Mouse (Mus musculus) left cerebral cortex, adult 8-10 months (tissue): ENCODE measurements around the gene Foxj3. TPM values are rescaled to one million over a fixed set of nuclear protein-coding genes. Genes with fewer than 3 reads are reported as not detected.

Experiments
- total RNA-seq, 4 experiments: library from RNA; stranded (reverse); gene quantifications; 2 replicates each; pipeline ENCODE4 v1.2.4; 2022

Gene Foxj3
- total RNA-seq, 4 experiments from 2014 or later: 65.1 to 100 (median 78.9) TPM

Other genes starting within 250 kb of the Foxj3 start
- 100 to 1,000 TPM; 177 to 201 (median 189) TPM for gene Ybx1, start 242.4 kb upstream of the Foxj3 start, total RNA-seq
- 10 to 100 TPM; 15.9 to 18.6 (median 17.5) TPM for gene Ppih, start 216.5 kb upstream of the Foxj3 start, total RNA-seq
- gene Ccdc30, start 121.5 kb upstream of the Foxj3 start, total RNA-seq: 10 to 100 TPM; 20.9 to 24.6 (median 23.2) TPM
- 1 to 10 TPM; 5.0 to 6.8 (median 6.0) TPM for gene Ppcs, start 114.6 kb upstream of the Foxj3 start, total RNA-seq
- gene Zmynd12, start 114.2 kb upstream of the Foxj3 start, total RNA-seq: 1 to 10 TPM in 1 of 4 experiments, under 1 TPM in 3; 0.46 to 1.2 (median 0.76) TPM
- 10 to 100 TPM; 10.2 to 11.2 (median 11.0) TPM for gene Rimkla, start 44.4 kb upstream of the Foxj3 start, total RNA-seq
- gene Frg2f1, start 2.5 kb downstream of the Foxj3 start, total RNA-seq: 10 to 100 TPM; 16.3 to 18.6 (median 17.1) TPM
- under 1 TPM in 1 of 4 experiments, not detected in 3; 0.68 TPM for gene Guca2a, start 100.7 kb downstream of the Foxj3 start, total RNA-seq
- gene Guca2b, start 122.0 kb downstream of the Foxj3 start, total RNA-seq: not detected
- gene Hivep3, start 196.8 kb downstream of the Foxj3 start, total RNA-seq: 10 to 100 TPM; 44.8 to 49.2 (median 47.6) TPM